Mouse (Mus musculus): ENCODE measurements around the gene D6Wsu163e.

Gene D6Wsu163e

DNA sequence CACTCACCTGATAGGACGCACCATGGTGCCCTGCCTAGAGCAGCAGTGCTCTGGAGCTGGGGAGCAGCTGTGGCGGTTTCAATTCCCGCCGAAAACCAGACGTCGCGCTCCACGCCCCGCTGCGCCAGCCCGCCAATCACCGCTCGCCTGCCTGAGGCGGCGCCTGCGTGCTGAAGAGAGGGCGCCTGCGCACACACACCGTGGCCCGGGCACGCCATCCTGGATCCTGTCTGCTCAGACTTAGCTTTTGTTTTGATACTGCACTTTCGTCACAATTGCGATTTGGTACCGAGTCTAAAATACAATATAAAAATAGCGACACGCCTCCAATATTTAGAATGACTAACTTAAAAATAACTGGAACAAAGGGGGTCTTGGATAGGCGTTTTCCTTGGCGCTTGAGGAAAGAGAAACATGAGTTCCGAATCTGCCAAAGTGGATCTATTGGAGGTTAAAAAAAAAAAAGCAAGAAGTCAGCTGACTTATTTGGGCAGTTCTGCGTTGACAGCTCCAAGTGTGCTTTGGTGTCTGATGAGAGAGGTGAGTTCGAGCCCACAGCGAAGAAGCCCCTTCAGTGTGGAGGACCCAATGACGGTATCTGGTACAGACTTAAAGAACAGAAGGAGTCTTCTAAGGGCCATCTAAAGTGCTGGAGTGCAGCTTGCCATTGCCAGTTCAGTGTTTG is at the start of gene D6Wsu163e, which contains the start of gene Rad51ap1:
Gene D6Wsu163e (plus strand): TSS at position 476 of the 685 bp plus-strand sequence.
Gene Rad51ap1 (minus strand): TSS at position 101 of the 685 bp plus-strand sequence.
- peak; percentile 95 for DNase-seq (ENCODE audit: low spot score)

DNA sequence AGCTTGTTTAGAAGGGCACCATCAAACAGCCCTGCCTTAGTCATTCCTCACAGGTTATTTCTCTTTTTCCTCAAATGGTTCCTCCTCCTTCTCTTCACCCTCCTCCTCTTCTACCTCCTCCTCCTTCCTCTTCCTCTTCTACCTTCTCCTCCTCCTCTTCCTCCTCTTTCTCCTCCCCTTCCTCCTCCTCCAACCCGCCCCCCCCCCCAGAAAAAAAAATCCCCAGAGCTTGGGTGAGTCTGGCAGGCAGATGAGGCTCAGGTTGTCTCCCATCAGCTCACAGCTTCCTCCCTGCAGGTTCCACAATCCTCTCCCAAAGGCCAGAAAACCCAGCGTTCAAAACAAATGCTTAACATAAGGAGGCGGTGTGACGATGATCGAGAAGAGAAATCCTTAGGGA is 32.4 kb upstream of the D6Wsu163e start:
- DNase-seq (ENCODE audit: low spot score) = no peak

DNA sequence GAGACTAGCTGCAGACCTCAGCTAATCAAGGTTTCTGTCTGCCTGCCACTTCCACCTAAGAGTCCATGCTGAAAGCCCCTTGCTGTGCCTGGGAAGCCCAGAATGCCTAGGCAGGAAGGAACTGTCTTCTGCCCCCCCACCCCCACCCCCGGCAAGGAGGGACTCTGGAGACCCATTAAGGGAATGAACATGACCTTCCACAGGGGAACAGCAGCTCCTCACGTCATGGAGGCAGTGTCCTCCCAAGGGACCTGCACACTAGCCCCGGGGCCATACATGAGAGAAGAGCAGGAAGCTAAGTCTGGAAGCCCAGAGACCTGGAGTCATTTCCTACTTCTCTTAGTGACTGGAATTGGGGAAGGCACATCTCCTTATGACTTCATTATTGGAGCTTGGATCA is 31.9 kb upstream of the D6Wsu163e start:
- no peak for DNase-seq (ENCODE audit: low spot score)

DNA sequence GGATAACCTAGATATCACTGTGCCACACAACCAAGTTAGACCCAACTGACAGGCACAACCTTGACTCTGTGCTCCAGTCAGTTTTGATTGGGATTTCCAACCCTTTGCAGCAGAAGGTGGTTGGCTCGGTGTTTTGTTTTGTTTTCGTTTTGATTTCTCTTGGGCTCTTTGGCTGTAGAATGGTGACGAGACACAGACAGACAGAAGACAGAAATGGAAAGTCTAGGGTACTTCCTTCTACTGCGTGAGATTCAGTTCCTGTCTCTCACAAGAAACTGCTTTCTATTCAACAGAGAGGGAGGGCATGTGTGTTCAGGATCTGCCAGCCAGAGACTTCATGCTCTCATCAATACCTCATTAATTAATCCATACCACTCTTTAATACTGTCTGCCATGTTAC is 29.0 kb upstream of the D6Wsu163e start:
- DNase-seq (ENCODE audit: low spot score) = no peak

DNA sequence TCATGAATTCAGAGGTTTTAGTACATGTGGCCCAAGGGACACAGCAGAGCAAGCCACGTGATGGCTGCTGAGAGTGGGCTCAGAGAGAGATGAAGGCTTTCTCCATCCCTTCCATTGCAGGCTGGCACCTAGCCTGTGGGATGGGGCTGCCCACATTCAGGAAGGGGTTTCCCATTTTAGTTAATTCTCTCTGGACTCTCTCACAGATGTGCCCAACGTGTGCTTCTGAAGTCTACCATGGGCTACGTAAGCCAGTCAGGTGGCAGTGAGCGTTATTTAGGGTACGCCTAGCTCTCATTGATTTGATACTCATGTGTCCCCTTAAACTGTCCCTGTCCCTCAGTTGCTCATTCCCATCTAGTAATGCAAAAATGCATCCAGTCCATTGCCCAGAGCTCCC is 24.8 kb upstream of the D6Wsu163e start:
- DNase-seq (ENCODE audit: low spot score) = no peak

DNA sequence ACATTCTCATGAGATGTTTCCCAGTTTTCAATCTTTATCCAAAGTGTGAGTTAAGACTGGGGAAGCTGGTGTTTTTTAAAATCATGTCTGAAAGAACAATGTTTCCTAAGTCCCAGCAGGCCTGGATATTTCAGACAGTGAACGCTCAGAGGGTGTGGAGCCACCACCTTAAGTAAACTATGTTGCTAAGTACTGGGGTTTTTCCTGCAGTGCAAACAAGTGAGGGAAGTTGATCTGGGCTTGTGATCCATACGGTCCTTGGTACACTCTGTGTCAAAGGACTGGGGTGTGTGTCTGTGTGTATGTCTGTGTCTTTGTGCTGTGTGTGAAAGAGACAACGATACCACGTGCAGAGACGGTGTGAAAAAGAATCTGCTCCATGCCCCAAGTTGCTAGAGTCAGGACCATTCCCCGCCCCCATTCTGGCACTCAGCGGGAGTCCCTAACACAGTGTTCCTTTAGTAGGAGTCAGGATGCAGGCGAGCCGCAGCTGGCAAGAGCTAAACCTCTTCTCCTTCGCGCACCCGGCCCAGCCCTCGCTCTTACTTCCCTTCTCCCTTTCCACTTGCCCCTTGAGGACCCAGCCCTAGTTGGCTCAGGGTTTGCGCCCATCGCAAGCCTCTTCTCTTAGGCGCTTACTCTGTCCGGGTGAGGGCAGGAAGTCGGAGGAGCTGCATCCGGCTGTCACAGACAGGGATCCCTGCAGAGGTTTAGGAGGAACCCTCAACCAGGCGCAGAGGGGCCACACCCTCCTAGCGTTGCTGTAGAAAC is 18.5 kb upstream of the D6Wsu163e start, which contains the start of gene Dyrk4:
Gene Dyrk4 (minus strand): TSS at position 729 of the 771 bp plus-strand sequence.
- DNase-seq (ENCODE audit: low spot score) = peak; percentile 70

DNA sequence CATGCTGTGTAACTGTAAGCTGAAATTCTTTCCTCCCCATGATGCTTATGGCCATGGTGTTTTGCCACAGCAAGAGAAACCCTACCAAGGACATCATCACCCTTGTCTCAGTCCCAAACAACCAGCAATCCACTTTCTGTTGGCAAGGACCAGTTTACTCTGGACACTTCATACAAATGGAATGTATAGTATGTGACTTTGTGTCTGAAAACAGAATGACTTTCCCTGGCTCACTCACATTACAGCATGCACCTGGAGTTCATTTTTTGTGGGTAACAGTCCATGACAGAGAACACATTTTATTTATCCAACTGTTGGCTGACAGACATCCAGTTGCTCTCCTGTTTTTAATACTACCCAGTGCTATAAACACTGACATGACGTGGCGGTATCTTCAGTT is 6.9 kb upstream of the D6Wsu163e start:
- no peak for DNase-seq (ENCODE audit: low spot score)

DNA sequence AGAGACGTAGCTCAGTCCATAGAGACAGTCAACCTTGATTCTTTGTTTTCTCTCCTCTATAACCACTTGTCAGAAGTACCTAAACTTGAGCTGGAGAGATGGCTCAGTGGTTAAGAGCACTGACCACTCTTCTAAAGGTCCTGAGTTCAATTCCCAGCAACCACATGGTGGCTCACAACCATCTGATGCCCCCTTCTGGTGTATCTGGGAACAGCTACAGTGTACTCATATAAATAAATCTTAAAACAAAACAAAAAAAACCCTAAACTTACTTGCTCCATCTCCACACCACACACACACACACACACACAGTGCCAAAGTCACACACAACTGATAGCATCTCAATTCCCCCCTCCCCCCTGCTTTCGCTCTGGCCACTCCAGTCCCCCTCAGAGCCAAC is 1.7 kb upstream of the D6Wsu163e start:
- DNase-seq (ENCODE audit: low spot score) = peak; percentile 29

DNA sequence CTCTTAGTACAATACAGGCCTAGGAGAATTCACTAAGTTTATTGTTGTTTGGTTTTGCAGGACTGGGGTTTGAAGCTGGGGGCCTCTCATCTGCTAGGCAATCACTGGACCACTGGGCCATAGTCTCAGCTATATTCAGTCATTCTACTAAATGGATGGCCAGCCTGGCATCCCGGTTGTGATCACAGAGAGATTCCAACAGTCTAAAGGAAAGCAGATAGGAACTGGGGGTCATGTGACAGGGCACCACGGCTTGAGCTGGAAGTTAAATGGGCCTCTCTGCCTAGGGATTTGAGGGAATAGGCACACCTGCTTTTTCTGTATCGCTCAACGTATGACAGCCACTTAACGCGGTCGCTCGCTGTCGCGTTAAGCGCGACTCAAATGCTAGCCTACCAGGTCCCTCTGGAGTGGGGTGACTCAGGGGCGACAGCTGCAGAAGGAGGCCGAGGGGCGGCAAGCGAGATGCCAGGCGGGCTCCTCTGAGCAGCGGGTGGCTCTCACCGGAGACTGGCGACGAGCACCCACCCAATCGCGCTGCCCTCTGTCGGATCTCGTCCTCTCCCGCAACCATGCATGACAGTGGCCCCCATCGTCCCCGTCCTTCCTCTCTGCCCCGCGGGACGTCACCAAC is 792 bp upstream of the D6Wsu163e start:
- no peak for DNase-seq (ENCODE audit: low spot score)

DNA sequence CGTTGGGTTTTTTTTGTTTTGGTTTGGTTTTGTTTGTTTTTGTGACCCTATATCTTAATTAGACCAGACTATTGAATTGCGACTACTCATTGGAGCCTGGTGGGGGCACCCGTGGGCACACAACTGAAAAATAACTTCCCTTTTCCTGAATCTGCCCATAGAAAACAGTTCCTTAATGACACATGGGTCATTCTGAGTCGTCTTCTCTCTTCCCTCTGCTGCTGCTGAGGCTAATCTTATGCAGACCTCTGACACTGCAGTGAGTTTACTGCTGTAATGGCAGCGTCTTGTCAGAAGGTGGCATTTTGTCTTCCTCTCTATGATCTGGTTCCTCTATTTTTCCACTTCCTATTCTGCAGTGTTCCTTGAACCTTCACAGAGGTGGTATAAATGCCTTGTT is 689 bp downstream of the D6Wsu163e start:
- no peak for DNase-seq (ENCODE audit: low spot score)

DNA sequence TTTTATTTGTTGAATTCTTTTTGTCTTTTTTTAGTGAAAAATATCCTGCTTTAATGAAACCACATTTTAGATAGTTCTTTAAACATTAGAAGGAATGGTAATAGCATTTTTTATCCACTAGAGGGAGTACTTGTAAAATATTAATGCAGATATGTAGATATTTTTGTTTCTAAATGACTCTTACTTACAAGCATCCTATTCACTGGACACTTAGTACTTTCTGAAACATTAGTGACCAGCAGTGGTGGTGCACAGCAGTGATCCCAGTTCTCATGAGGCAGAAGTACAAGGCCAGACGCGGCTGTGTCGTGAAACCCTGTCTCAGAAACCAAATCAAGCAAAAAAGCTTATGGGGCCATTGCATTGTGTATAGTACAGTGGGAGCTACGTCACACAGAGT is 8.6 kb downstream of the D6Wsu163e start:
- no peak for DNase-seq (ENCODE audit: low spot score)

DNA sequence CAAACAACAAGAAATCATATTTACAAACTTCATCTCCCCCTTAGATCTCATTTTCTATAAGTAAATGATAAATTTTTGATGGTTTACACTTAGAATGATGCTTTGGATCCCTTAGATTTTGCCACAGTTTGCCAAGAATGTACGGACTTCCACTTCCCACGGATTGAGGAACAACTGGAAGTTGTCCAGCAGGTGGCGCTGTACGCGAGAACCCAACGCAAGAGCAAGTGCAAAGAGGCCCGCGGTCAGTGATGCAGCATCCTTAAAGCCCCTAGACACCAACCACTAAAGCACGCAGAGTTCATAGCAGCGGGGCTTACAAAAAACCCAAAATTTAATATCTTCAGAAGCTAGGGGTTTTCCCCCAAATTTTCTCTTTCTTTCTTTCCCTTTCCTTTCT is 16.0 kb downstream of the D6Wsu163e start:
- peak; percentile 94 for DNase-seq (ENCODE audit: low spot score)

DNA sequence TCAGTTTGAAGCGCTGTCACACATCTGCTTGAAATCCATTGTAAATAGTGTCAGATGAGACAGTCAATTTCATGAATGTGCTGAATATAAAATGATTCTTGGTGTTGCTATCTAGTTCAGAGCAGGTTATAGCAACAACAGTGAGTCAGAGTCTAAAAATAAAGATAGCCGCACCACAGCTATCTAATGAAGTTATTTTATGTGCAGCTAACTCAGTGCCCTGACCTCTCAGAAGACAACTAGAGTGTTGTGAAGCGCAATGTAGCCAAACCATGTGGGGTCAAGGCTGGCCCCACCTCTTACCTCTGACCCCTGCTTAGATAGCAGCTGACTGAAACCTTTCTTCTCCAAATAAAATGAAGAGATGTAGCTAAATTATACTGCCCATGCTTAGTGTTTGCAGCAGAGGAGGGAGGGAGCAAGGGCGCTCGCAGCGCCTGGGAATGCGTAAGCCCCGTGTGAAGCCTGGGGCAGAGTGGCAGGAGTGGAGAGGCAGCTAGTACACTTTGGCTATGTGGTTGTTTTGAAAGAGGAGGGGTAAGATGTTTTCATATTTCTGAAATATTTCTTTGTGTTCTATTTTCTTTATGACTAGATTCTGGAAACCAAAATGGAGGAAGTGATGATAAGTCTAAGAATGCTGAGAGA is 21.7 kb downstream of the D6Wsu163e start:
- no peak for DNase-seq (ENCODE audit: low spot score)

DNA sequence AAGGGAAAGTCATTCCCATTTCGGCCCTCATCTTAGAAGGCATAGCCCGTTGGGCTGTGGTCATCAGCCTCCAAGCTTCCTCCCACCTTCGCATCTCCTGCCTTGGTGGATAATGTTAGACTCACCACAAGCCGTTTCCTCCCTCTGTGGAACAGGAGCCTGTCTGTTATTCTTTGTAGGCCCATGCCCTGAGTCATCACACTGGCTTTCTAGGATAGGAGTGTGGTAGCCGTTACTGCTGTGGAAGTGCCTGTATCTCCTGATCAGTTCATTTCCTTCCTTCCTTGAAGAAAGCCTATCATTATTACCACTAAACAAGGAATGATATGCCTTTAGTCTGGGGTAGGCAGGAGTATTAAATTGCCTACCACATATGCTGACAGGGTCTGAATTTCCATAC is 22.9 kb downstream of the D6Wsu163e start:
- DNase-seq (ENCODE audit: low spot score) = no peak

DNA sequence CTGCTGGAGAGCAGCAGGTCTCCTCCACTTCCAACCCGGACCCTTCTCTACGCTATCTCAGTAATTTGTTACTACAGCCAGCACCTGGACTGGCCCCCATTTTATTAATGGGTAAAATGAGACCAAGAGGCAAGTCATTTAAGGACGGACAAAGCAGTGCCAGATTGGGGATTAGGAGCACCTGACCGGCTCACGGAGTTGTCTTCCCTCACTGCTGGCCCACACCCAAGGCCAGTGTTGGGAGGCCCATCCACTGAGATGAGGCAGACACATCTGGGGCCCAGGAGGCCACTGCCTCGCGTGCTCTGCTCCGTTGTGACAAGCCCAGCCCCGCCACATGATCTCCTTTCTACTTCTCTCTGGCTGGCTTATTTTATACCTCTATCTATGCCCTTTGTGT is 23.7 kb downstream of the D6Wsu163e start:
- no peak for DNase-seq (ENCODE audit: low spot score)

DNA sequence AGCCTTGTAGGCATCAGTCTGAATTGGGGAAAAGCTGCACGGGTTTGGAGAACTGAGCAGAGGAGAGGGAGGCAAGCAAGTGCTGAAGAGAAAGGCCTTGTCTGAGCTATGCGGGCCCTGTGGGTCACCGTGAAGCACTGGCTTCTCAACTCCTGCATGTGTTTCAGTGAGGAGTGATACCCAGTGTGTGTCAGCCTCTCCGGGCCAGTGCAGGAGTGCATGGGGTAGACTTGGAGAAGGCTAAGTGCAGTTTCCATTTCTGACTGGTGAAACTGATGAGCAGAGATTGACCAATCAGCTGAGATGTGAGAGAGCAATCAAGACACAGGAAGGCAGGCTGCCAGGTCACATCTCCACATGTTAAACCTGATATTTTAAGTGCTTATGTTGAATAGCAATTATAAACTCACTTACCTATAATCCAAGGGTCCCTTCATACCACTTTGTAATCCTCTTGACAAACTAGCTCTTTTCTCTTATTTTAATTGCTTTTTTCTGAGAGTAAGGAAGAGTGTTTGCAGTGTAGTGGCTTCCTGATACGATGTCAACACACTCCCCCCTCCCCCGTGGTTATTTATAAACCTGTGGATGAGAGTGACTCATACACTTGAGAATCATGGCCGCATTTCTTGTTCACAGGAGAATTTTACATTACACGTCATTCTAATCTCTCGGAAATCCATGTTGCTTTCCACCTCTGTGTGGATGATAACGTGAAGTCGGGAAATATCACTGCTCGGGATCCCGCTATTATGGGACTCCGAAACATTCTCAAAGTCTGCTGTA is 26.7 kb downstream of the D6Wsu163e start:
- DNase-seq (ENCODE audit: low spot score) = no peak

DNA sequence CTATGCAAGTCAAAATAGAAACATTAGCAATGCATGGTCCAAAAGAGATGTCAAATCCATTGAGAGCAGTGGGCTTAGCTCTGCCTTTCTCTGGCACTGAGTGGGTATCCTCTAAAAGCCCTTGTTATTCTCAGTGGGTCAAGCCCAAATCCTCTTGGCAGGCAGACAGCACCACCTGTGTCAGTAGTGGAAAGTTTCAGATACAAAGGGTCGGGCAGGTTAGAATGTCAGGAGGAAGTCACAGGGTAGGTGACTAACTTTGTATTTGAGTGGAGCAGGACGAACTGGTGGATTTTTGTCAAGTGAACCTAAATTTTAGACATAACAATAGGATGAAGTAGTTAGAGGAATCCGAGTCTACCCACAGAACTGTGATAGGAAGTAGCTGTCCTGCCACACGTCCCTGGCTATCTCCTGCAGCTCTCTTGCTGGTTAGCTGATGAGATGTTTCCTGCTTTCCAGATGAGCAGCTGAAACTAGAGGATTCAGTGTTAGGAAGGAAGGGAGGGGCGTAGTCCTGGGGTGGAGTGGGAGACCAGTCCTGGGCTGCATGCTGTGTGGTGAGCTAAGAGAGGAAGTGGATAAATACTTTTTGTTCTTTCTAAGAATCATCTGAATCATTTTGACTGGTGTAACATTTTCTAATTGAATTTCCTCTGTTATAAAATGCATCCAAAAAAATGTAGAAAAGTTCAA is 41.9 kb downstream of the D6Wsu163e start:
- DNase-seq (ENCODE audit: low spot score) = no peak

DNA sequence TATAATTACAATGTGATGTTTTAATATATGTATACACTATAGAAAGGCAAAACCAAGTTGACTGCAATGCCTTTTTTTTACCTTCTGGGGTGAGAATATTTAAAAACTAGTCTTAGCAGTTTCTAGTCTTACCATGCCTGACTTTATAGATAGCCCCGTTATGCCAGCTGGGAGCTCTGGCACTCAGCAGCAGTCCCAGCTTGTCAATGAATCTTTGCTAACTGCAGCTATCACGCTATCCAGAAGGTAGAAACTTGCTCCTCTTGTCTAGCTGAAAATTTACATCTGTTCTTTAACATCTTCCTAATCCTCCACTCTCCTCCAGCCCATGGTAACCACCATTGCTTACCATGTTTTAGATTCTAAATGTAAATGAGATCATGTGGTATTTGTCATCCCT is 53.9 kb downstream of the D6Wsu163e start:
- no peak for DNase-seq (ENCODE audit: low spot score)

DNA sequence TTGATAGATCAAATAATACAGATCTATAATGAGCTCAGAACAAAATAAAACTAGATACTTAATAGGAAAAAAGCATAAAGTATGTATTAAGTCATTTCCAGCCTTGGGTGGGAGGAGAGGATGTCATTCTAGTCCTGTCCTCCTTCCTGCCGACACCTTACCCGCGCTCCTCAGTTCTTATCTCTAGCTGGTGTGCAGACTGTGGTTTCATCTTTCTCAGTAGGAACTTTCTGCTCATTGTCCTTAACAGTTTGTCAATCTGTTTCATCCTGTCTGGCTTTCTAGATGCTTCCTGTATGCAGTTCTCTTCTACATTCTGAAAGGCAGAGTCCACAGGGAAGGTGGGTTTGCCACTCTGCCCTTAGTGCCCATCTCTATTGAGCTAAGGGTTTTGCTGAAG is 55.7 kb downstream of the D6Wsu163e start:
- DNase-seq (ENCODE audit: low spot score) = no peak

DNA sequence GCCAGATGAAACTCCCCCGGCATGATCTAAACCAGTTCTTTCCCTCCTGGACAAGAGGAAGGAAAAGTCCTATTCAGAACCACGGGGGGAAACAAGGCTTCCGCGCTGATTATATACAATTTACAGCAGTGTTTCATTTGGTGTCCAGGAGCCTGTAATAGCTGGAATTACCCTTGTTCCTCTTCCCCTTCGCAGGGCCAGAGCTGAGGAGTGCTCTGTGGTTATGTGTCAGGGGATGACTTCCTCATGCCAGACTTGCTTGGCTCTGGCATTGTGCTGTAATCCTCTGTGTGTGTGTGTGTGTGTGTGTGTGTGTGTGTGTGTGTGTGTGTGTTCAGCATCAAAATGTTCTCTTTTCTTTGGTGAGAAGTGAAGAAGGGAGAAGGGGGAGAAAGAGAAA is 56.6 kb downstream of the D6Wsu163e start:
- no peak for DNase-seq (ENCODE audit: low spot score)

DNA sequence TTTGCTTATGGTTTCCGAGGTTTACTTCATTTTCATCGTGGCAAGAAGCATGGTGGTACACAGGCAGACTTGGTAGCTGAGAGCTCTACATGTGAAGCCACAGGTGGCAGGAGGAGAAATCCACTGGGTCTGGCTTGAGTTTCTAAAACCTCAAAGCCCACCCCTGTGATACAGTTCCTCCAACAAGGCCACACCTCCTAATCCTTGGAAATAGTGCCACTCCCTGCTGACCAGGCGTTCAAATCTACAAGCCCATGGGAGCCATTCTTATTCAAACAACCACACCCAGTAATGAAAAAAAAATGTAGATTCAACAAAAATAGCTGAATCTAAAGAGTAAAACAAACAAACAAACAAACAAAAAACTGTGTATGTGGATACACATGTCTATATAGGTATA is 65.9 kb downstream of the D6Wsu163e start:
- no peak for DNase-seq (ENCODE audit: low spot score)
